Mouse (Mus musculus) embryo, embryonic 10 days (tissue): ENCODE data around the gene Sgpl1.

Experiments used
- DNase-seq: peaks from one replicate; pipeline ENCODE4 v3.0.0-alpha.2; 2015; ENCODE audit warnings: low spot score

Gene Sgpl1

GRCm38 (mm10) chr10:61085364-61085763 lies 62.1 kb downstream of the Sgpl1 start:
- DNase-seq, result no peak

GRCm38 (mm10) chr10:61080931-61081255 lies 66.6 kb downstream of the Sgpl1 start:
- DNase-seq, result no peak

DNA sequence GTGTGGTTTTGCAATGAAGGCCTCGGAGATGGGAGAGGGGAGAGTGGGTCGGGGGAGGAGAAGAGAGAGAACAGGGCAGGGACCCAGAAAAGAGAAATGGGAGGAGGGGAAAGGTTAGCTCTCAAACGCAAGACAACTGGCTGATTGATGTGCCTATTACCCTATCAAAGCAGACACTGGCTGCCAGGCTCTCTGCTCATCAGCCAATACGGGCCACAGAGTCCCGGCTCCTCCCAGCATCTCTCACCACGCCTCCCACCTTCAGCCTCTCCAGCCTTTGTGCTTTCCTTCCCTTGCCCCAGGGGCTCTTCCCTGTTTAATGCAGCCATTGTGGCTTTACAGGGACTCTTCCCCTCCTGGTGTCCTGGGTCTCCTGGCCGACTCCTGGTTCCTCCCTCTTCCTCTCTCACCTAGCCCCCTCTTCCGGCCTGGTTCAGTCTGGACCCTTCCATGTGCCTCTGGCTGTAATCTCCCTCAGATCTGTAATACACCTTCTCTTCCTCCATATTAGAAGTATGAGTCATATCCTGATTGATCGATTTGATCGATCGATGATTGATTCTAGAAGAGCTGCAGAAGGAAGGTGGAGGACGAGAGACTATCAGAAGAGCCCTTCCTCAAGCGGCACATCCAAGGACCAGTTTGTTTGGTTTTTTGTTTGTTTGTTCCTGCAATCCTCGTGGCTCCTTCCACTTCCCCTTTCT lies 67.1 kb downstream of the Sgpl1 start:
- DNase-seq, result peak; percentile 94

- DNase-seq, result no peak
Measured at GRCm38 (mm10) chr10:61075607-61076006, 71.9 kb downstream of the Sgpl1 start.

DNA sequence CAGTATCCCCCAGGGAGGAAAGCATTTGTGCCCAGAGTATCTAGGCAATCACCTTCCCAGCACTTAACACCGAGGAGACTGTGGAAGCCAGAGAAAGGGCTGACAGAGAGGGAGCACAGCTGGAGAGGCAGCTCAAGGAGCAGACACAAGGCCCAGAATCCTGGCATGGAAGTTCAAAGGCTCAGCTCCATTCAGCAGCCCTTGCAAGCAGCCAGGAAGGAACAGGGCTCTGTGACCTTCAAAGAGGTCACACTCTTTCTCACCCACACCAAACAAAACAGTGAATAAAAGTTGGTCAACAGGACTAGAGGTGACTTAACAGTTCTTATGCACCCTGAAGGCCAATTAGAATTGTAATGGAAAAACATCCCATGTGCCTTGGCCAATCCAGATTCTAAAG lies 72.9 kb downstream of the Sgpl1 start:
- no peak for DNase-seq

DNA sequence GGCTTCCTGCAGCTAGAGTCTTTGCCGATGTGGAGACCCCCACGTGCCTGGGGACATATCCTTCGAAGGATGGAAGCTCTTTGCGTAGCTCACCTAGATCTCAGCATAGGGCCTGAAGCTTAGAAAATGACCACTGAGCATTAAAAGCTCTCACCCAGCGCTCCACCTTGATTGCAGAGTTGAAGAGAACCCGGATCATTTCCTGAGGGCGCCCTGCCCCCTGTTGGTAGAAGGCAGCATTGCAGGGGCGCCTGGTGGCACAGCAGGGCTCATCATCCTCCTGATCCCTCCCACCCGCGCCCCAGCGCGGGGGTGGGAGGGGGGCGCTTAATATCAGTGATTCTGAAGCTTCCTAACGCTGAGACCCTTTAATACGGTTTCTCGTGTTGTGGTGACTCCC lies 75.2 kb downstream of the Sgpl1 start:
- DNase-seq, result peak; percentile 62

DNA sequence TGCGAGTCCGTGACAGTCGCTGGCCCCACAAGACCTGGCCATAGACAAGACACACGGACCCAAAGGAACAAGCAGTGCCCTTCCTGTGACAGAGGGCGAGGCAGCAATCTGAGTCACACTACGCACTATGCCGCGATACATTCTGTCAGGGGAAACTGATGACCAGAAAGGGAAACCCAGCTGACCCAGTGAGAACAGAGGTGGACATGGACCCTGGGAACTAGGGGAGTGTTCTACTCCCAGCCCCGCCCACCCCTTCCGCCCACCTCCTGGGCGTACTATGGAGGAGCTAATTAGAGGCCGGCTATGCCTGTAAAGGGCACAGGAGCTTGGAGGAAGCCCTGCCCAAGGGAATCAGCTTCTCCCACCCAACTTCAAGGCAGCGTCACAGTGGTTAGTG lies 78.3 kb downstream of the Sgpl1 start:
- DNase-seq, result peak; percentile 57

DNA sequence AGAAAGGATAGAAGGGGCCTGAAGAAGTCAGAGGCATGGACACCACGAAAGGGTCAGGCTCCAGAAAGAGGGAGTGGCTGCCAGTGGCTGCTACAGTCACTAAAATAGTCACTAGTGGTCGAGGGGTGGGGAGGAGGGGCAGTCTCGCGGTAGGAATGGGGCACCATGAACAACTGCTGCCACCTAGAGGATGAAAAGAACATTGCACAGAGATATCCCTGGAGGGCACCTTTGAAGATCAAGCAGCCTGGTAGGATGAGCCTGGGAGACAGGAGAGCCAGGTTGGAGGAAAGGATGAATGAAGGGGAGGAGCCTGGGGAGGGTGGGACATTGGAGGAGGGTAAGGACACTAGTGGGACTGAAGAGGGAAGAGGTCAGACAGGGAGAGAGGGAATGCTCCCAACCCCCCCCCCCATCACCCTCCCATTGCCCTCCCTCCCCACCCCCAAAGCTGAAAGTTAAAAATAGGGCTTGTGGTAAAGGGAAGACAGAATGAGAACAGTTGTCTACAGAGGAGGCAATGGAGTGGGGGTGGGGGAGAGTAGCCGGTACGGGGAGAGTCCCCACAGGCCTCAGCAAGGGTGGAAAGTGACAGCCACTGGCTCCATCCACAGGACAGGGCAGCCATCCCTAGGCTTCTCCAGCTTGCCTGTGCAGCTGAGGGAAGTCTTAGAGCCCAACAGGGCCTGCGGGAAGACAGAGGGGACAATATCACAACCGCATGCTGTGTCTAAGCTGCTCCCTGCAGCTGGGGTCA lies 78.9 kb downstream of the Sgpl1 start:
- DNase-seq, result peak; percentile 84

- peak; percentile 40 for DNase-seq
Measured at GRCm38 (mm10) chr10:61065287-61066005, 82.1 kb downstream of the Sgpl1 start.

GRCm38 (mm10) chr10:61064635-61065034 lies 82.9 kb downstream of the Sgpl1 start:
- peak; percentile 93 for DNase-seq

- DNase-seq, result no peak
Measured at GRCm38 (mm10) chr10:61063271-61063864, 84.1 kb downstream of the Sgpl1 start.

GRCm38 (mm10) chr10:61059543-61060110 lies 87.9 kb downstream of the Sgpl1 start:
- DNase-seq, result peak; percentile 61

DNA sequence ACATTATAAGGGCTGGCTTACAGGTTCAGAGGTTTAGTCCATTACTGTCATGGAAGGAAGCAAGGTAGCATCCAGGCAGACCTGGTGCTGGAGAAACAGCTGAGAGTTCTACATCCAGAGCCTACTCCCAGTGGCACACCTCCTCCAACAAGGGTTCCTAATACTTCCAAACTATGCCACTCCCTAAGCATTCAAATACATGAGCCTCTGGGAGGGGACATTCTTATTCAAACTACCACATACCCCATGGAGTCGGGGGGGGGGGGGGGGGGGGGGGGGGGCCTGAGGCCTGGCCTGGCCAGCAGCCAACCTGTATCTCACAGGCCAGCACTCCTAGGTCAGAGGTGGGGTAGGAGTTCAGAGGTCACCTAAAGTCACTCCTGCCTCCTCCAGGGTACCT lies 88.4 kb downstream of the Sgpl1 start:
- no peak for DNase-seq

DNA sequence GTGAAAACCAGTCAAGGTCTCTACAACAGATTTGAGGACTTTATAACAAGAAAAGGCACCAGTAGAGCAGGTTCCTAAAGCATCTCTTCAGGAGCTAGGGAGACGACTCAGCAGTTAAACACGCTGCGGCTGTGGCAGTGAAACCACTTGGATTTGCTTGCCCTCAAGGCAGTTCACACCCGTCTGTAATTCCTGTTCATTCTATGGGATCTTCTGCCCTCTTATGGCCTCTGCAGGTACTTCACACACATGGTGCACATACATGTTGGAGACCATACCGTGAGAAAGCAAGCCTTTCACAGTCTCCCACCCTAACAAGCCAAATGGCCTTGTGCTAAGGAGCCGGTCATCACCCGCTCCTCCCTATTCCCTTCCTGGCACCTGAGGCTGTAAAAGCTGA lies 90.8 kb downstream of the Sgpl1 start:
- no peak for DNase-seq

DNA sequence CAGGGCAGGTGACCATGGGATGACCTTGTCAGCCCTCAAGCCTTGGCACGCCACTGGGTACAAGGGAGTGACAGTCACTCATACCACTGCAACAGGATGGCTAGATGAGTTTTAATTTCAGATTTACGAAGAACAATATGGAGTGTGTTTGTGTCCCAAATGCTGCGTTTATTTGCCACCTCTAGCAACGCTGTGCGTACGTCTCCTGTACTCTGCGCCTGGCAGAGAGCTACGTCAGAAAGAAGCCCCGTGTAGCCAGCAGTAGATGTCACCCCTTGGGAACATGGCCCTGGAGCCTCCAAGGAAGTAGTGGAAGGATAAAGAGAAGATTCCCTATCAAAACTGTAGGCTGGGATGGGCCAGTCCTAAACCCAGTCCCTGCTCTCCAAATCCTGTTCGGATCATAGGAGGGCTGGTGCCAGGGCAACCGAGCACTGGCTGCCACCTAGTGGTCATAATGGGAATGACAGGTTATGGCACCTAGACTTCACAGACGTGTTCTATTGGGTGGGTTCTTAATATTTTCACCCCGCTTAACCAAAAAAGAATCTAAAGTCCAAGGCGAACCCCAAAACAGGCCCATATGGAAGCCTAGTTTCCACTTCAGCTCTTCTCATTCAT lies 95.4 kb downstream of the Sgpl1 start:
- peak; percentile 90 for DNase-seq
